Mouse (Mus musculus): ENCODE data around the gene Ppp1r21.

DNA sequence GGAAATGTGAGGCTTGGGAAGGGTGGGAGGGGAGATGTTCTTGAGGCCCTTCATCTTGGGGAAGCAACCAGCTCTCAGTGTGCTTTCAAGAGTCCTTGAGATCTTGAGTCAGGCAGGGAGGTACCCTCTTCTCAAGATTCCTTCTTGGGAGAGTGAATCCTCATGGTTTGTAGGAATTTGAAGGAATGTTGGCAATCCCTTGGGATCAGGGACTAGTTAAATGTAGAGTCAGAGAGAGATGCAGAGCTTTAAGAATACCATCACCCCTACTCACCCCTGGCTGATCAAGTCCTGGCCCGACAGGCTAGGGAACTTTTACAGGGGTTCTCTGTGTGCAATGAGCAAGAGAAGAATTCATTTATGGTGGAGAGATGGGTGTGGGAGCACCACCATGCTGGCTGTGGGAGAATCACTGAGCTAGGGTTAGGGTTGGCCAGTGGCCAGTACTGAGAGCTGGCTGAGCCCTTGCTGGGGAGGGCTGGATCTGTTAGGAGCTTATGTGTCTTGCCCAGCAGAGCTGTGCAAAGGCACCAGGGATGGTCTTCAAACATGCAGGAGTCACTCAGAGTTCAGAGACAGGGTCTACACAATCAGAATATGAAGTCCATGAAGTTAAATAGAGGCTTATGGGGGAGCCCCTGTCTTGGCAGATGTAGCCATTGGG lies 85.7 kb downstream of the Ppp1r21 start:
- TF ChIP-seq CTCF (IDR thresholded peaks at IDR 0.05; ENCODE audit: extremely low read depth, insufficient read depth, low read length) (no peak), POLR2A (IDR thresholded peaks at IDR 0.05; ENCODE audit: extremely low read depth, insufficient read depth, low read length) (no peak)
